Mouse (Mus musculus) ES-Bruce4 (cell line): ENCODE results near the gene Tmc5. TPM values are rescaled to one million over a fixed set of nuclear protein-coding genes. Genes with fewer than 3 reads are reported as not detected.

Experiments
- H3K27ac ChIP-seq: 2 replicates; pipeline ENCODE4 v1.5.1; 2012; ENCODE audit warnings: low read length, inconsistent platforms; ENCODE audit not compliant: insufficient read depth
- H3K27me3 ChIP-seq: 2 replicates; pipeline ENCODE4 v1.6.1; 2012; ENCODE audit warnings: mild to moderate bottlenecking, low read length, inconsistent platforms; ENCODE audit not compliant: control insufficient read depth, poor library complexity, insufficient read depth, severe bottlenecking
- H3K36me3 ChIP-seq: 2 replicates; pipeline ENCODE4 v1.6.1; 2012; ENCODE audit warnings: inconsistent platforms, mild to moderate bottlenecking, low read length, moderate library complexity; ENCODE audit not compliant: control insufficient read depth, poor library complexity, insufficient read depth, severe bottlenecking
- H3K4me1 ChIP-seq: one replicate; pipeline ENCODE4 v1.8.1; 2011; ENCODE audit warnings: low read length; ENCODE audit not compliant: control insufficient read depth, insufficient read depth
- H3K4me3 ChIP-seq: 2 replicates; pipeline ENCODE4 v1.5.1; 2011; ENCODE audit warnings: low read depth, mild to moderate bottlenecking, low read length
- H3K9ac ChIP-seq: 2 replicates; pipeline ENCODE4 v1.6.1; 2012; ENCODE audit warnings: low read depth, mild to moderate bottlenecking, inconsistent platforms; ENCODE audit not compliant: poor library complexity, severe bottlenecking
- H3K9me3 ChIP-seq: replicated peaks from 2 replicates; pipeline ENCODE4 v1.6.1; 2012; ENCODE audit warnings: mild to moderate bottlenecking, low read length, inconsistent platforms; ENCODE audit not compliant: control insufficient read depth, poor library complexity, insufficient read depth, severe bottlenecking
- CTCF ChIP-seq: IDR thresholded peaks from one replicate; pipeline ENCODE4 v1.8.1; 2011; ENCODE audit warnings: low read depth, low read length
- EP300 ChIP-seq: IDR thresholded peaks from 2 replicates; pipeline ENCODE4 v1.6.1; 2011; ENCODE audit warnings: low read depth, low read length; ENCODE audit not compliant: insufficient read depth
- POLR2A ChIP-seq: IDR thresholded peaks from one replicate; pipeline ENCODE4 v1.8.1; 2011; ENCODE audit warnings: low read length; ENCODE audit not compliant: insufficient read depth
- polyA plus RNA-seq: library from polyadenylated mRNA; stranded (reverse); fragments of >200 nt; gene quantifications from 2 replicates; pipeline ENCODE4 v1.2.4, GENCODE M21; 2011; ENCODE audit warnings: low read depth; ENCODE audit not compliant: missing spikeins, insufficient read depth, insufficient read length

Gene Tmc5
- polyA plus RNA-seq, 1 experiment: 0.16 TPM

GRCm38 (mm10) chr7:118596271-118596670 is 826 bp upstream of the Tmc5 start:
- H3K36me3 ChIP-seq: no peaks in the 10 kb centered on the region
- H3K4me1 ChIP-seq: peaks cover 3% of the 10 kb centered on the region
- no peak overlapping the region for H3K27ac ChIP-seq
- H3K9me3 ChIP-seq: no peaks in the 10 kb centered on the region
- no peak overlapping the region for H3K9ac ChIP-seq
- TF ChIP-seq EP300 (no peak), POLR2A (no peak), CTCF (no peak)
- H3K27me3 ChIP-seq: no peaks in the 10 kb centered on the region
- H3K4me3 ChIP-seq: no peak overlapping the region

GRCm38 (mm10) chr7:118599954-118600631 is 3.0 kb downstream of the Tmc5 start:
- H3K9ac ChIP-seq: no peak overlapping the region
- no peak for TF ChIP-seq POLR2A
- TF ChIP-seq EP300: no peak
- no peak for TF ChIP-seq CTCF
- no peak overlapping the region for H3K4me3 ChIP-seq
- no peaks in the 10 kb centered on the region for H3K27me3 ChIP-seq
- peaks cover 1% of the 10 kb centered on the region for H3K4me1 ChIP-seq
- no peaks in the 10 kb centered on the region for H3K36me3 ChIP-seq
- H3K9me3 ChIP-seq: no peaks in the 10 kb centered on the region
- no peak overlapping the region for H3K27ac ChIP-seq

DNA sequence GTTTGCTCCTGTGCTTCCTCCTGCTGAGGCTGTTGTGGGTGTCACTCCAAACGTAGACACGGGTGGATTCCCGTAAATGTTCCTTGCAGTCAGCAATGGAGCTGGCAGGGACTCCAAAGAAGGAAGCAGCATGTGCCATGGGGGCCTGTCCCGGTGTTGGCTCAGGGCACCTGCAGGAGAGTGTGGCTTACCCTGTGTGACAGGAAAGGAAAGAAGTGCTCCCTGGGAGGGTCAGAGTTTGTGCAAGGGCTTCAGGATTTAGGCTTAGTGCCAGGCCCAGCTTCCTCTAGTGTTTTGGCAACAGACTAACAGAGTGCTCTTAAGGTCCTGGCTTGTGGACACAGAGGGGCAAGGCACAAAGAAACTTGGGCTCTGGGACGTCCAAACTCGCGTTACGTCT is 7.7 kb downstream of the Tmc5 start:
- H3K4me1 ChIP-seq: no peaks in the 10 kb centered on the region
- H3K9ac ChIP-seq: no peak overlapping the region
- H3K27ac ChIP-seq: no peak overlapping the region
- TF ChIP-seq CTCF (no peak), EP300 (no peak), POLR2A (no peak)
- no peaks in the 10 kb centered on the region for H3K27me3 ChIP-seq
- no peaks in the 10 kb centered on the region for H3K9me3 ChIP-seq
- no peaks in the 10 kb centered on the region for H3K36me3 ChIP-seq
- H3K4me3 ChIP-seq: no peak overlapping the region

- Histone ChIP-seq H3K4me1 (peaks cover 4% of the 10 kb centered on the region), H3K9me3 (no peaks in the 10 kb centered on the region), H3K9ac (no peak overlapping the region), H3K27me3 (no peaks in the 10 kb centered on the region), H3K4me3 (no peak overlapping the region), H3K36me3 (no peaks in the 10 kb centered on the region), H3K27ac (no peak overlapping the region)
- TF ChIP-seq EP300: no peak
Observed at GRCm38 (mm10) chr7:118609815-118610214, 12.7 kb downstream of the Tmc5 start.

GRCm38 (mm10) chr7:118610721-118611120 is 13.6 kb downstream of the Tmc5 start:
- no peaks in the 10 kb centered on the region for H3K36me3 ChIP-seq
- no peak overlapping the region for H3K27ac ChIP-seq
- TF ChIP-seq CTCF (no peak), EP300 (no peak)
- H3K27me3 ChIP-seq: no peaks in the 10 kb centered on the region
- no peak overlapping the region for H3K4me3 ChIP-seq
- no peaks in the 10 kb centered on the region for H3K9me3 ChIP-seq
- H3K4me1 ChIP-seq: peaks cover 4% of the 10 kb centered on the region
- no peak overlapping the region for H3K9ac ChIP-seq

DNA sequence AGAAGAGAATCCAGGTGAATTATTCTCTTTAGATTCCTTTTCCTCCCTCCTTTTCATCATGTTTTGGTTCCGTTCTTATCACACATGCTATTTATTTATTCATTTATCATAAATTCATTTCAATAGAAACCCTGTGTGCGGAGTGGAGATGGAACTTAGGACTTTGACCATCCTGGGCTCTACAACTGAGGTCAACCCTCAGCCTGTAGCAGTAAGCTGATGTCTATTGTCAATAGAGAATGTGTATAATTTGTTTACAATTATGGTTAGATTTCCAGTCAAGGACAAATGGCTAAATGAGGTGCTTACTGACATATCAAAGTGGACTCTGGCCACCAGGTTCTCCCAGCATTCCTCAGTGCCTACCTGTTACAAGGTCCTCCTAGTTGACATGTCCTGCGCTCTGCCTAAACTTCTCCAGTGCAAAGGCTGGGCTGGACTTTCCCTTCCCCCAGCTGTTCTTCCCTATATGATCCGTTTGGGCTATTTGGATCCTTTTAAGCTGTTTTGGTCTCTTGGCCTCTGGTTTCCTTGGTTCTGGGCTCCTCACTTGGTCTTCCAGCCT is 14.2 kb downstream of the Tmc5 start:
- H3K4me3 ChIP-seq: no peak overlapping the region
- no peak overlapping the region for H3K27ac ChIP-seq
- no peaks in the 10 kb centered on the region for H3K9me3 ChIP-seq
- H3K4me1 ChIP-seq: peaks cover 4% of the 10 kb centered on the region
- H3K27me3 ChIP-seq: no peaks in the 10 kb centered on the region
- H3K9ac ChIP-seq: no peak overlapping the region
- TF ChIP-seq CTCF: no peak
- no peak for TF ChIP-seq POLR2A
- no peak for TF ChIP-seq EP300
- no peaks in the 10 kb centered on the region for H3K36me3 ChIP-seq
